Mouse (Mus musculus) layer of hippocampus, postnatal 25 days (tissue): ENCODE data around the gene Il6st. TPM values are rescaled to one million over a fixed set of nuclear protein-coding genes. Genes with fewer than 3 reads are reported as not detected.
"Not testable (repeated sequence)": the region's sequence is repeated elsewhere in the genome, so short reads cannot be mapped to it uniquely, and the experiment has no call there.

Source experiments
- DNase-seq, 2 experiments: peaks; one replicate each; pipeline ENCODE4 v3.0.0; 2022; ENCODE audit warnings: mixed read lengths in 2 of 2, low spot score in 1 of 2; ENCODE audit errors: extremely low spot score in 1 of 2
- total RNA-seq, 2 experiments: library from RNA; stranded (reverse); gene quantifications; 2 replicates each; pipeline ENCODE4 v1.2.3; 2021

Gene Il6st
- 10 to 100 TPM; 74.7 to 86.3 TPM for total RNA-seq

DNA sequence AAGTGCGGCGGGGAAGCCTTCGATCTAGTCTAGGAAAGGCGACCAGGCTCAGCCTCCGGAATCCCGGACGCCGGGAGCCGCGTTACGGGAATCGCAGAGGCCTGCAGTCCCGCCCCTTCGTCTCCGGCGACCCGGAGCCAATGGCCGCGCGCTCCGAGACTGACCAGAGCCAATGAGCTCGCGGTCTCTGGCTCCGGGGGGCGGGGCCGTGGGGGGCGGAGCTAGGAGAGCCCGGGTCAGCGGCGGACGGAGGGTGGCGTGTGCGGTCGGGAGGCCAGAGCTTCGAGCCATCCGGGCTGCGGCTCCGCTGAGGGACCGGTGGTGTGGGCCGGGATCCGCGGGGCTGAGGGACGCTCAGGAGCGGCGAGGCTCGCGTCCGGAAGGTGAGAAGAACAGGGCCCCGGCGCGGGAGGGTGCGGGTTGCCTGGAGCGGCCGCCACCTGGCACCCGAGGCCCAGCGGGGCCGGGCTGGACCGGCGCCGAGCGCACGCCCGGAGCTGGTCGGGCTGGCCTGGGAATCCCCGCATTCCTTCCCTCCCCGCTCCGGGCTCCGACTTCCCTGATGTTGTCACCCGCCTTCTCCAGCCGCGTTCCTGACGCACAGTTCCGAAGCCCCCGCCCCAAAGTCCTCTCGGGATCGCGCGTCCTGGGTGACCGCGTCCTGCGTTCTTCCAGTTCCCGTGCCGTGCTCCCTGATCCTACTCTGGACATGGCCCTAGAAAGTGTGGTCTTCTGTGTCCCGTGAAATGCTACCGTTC lies at the start of gene Il6st:
Gene Il6st (plus strand): TSS at position 203 of the 758 bp plus-strand sequence.
- DNase-seq = peak; percentile 80 to 88

DNA sequence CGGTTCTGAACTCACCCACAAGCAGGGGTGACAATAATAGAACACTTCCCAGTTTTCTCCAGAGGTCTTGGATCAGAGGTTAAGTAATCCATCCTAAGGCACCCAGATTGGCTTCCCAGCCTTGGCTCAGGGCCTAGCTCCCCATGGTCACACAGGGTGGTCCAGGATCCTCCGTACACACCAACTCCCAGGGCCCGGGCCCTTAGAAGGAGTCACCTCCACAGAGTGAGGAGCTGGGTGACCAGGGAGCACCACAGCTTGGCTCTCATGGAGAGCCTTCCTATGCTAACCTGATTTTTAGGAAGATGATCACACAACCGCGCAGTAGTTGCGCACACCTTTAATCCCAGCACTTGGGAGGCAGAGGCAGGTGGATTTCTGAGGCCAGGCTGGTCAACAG lies 48.0 kb upstream of the Il6st start:
- no peak for DNase-seq

DNA sequence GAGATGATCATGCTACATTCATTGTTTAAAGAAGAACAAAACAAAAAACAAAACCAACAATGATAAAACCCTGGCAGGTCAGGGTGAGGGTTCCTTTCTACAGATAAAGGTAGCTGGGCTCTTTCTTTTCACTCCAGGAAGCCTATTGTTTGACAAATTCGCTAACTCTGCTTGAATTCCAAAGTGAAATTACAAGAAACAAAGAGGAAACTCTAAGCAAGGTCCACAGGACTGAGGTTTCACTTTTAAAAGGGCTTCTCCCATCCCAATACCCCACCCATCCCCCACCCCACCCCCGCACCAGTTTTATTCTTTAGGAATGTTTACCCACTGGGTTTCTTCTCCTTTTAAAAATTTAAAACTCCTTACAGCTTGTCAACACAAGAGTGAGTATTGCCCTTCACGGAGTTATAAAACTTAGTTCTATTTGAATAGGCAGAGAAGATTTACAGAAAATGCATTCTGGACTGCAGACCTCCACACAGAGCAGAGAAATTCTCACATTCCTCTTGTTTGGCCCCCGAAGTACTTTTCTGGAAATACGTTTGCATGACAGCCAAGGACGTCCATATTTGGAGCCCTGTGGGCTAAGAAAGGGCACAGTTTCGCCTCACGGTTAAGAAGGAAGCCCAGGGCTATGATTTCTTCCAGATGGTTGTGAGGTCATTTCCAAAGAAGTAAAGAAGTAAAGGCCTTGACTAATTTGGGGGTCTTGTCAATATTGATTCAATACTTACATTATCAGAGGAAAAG lies 47.3 kb upstream of the Il6st start:
- no peak for DNase-seq

DNA sequence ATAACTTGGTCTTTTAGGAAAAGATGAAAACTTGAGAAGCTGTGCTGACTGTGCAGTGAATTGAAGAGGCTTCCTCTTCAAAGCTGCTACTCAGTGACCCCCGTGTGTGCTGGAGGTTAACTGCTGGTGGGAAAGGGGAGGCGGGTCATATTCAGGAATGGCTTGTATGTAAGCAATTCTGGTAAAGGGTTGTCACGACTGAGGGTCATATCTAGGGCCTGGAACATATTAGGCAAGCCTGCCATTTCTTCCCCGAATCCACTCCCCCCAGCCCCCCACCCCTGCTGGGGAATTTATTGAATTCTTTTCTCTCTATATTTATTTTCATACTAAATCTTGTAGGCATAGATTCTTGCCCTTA lies 46.7 kb upstream of the Il6st start:
- DNase-seq = no peak

DNA sequence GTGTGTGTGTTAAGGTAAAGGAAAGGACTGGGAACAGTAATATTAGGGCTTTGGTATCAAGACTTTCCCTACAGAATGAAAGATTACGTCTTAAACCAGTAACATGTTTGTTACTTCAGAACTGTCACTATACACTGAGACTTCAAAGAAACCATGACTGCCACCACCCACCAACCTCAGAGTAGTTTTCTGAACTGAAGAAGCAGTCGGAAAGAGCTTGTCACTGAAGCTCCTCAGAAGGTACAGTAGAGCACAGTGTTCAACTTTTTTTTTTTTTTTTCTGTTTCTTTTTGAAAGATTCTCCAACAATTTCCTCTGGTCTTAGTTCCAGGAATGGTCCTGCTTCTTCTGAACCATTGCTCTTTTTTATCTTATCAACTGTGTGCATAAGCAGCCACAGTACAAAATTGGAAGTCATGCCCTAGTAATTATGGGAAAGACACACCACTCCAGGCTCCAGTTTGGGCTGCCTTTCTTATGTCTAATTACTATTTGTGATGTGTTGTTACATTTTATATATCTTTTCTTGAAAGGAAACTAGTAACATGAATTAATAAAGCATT lies 45.9 kb upstream of the Il6st start:
- DNase-seq = no peak

DNA sequence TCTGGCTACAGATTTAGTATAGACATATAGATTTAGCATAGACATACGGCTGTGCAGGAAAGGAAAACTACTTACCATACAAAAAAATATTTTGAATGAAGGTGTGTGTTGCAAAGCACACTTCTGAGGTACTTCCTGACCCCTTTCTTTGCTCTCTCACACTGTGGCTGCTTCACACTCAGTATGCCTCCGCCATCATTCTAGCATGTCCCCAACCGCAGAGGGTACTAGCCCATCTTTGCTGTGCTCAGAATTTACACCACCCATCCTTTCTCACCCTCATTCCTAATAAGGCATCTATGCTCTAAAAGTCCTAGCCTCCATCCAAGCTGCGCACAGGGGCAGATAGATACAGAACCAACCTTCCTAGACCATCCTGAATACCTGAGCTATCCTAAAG lies 45.3 kb upstream of the Il6st start:
- no peak for DNase-seq

DNA sequence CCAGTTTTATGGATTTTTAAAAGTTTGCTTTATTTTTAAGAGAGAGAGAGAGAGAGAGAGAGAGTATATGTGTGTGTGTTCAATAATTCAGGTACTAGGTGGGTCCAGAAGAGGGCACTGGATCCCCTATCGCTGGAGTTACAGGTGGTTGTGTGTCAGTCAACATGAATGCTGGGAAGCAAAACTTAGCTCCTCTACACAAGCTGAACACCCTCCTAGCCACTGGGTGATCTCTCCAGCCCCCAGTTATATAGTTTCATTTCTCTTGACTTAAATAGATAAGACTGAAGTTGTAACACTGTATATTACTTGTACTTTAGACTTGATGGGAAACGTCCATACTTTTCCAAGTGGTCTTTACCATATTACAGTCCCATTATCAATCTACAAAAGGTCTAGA lies 39.7 kb upstream of the Il6st start:
- DNase-seq = no peak

DNA sequence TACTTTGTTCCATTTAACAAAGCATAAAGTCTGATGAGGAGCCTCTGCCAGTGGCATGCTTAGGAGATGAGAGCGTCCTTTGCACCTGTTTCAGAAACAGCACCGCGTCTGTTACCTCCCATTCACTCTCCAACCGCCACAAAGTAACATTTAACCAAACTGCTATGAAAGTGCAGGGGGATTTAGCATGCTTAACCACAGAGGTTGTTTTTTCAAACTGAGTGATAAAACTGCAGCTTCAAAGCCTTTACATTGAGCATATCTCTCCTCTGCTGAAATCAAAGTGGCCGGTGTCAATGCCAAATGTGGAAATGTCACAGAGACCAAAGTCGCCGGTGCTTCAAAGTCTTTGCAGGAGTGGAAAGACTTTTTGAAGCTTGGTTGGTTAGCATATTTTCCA lies 39.2 kb upstream of the Il6st start:
- DNase-seq = no peak

DNA sequence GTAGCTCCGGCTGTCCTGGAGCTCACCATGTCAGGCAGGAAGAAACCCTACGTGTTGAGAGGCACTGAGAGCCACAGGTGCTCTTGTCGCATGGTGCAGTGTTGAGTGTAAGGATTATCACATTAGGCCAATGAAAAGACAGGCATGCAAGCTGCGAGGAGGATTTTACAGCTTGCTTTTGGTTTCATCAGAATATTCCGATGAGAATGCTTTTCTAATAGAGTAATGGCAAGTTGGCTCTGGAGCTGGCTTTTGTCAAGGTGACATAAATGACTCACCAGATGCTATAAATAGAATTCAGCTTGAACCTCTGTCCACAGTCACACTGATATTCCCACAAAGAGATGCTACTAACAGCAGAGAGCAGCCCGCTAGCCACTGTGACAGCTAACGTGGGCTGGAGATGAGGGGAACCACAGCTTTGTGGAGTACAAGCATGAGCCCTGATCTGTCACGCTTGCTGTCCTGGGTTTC lies 38.7 kb upstream of the Il6st start:
- DNase-seq = no peak

DNA sequence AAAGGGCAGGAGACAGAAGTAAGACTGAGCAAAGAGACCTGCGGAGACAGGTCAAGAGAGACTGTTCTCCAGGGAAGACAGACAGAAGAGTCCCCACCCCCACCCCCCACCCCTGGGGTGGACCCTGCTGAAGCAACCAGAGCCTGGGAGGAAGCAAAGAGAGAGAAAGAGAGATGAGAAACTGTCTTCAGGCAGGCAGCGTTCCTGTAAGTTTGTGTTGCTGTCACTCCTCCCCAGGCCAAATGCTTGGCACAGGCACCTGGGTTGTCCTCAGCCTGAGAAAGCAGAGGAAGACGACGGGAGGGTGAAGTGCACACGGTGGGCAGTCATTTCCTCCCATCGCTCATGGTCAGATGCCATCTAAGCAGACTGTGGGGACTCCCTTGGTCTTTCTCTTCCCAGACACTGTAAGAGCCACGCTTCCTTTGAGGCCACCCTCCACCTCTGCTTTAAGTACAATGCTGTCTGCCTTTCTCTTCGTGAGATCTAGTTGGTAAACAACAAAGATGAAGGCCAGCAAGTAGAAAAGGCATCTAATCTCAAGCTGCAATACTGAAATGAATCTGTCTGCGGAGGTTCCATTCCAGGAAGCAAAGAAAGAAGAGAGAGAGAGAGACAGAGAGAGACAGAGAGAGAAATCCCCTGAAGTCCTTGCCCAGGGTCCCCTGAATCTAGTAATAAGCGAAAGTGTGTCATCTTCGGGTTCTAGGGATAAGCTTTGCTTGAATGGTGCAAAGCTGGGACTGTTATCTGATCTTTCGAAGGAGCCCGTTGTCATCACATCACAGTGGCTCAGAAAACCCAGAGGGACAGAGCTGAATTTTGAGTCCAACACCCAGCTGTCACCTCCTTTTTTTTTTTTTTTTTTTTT lies 37.4 kb upstream of the Il6st start:
- no peak for DNase-seq

DNA sequence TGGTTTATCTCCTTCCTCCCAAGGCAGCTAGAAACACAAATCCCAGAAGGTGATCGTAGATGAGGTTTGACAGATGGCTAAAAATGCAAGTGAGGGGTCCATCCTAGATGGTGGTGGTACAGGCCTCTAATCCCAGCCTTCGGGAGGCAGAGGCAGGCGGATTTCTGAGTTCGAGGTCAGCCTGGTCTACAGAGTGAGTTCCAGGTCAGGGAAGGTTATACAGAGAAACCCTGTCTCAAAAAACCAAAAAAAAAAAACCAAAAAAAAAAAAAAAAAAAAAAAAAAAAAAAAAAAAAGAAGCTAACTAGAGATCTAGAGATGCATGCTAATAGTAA lies 36.8 kb upstream of the Il6st start:
- DNase-seq = not testable (repeated sequence)

DNA sequence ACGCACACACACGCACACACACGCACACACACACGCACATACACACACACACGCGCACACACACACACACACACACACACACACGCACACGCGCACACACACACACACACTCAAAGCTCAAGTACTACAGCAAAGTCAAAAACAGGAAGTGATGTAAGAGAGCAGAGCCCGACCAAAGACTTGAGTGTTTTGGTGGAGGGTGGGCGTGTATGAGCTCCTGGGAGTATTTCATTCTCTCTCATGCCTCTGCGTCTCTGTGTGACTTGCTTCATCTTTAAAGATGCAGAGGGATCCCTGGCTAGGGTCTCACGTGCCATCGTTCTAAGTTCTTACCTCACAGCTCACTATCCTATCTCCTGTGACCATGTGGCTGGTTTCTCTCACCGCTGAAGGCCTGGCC lies 36.3 kb upstream of the Il6st start:
- DNase-seq = no peak

DNA sequence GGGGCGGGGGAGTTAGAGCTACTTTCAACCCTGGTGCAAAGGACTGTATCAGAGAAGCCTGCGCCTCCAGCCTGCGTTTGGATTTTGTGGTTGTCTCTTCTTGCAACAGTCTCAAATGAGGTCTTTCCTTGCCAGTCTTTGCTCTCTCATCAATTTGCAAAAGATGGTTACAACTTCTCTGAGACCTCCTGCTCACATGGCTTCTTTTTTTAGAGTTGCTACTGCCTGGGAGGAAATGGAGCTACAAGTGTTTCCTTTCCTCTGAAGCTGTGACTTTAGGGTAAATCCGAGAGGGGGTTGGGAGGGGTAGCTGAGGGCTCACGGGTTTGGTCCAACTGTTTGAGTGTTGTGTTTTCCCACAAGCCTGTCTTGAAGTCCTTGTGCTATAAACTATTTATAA lies 30.6 kb upstream of the Il6st start:
- DNase-seq = no peak

DNA sequence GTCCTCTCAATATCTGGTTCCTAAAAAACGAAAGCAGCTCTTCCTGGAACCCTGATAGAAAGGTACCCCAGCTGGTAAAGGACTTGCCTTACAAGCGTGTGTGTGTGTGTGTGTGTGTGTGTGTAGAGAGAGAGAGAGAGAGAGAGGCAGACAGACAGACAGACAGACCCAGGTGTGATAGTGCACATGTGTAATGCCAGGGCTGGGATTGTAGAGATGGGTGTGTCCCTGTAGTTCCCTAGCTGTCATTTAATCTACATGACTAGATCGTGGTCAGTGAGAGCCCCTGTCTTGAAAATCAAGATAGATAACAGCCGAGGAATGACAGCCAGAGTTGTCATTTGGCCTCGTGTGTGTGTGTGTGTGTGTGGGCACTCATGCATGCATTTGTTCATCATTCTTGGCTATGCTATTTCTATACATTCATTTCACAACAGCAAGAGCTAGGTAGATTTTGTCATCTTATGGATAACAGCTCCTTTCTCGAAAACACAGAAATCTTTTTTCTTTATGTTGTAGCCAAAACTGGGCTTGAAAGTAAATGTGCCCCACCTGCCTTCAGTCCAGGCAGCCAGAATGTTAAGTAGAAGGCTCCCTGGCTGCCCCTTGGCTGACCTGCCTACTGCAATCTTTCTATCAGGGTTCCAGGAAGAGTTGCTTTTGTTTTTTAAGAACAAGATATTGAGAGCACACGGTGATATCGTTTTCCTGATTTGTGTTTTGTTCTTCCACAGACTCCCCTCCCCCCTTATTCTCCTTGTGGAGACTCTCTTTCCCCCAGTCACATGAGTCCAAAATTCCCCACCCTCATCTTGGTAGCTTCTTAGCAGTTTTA lies 28.4 kb upstream of the Il6st start:
- no peak for DNase-seq

DNA sequence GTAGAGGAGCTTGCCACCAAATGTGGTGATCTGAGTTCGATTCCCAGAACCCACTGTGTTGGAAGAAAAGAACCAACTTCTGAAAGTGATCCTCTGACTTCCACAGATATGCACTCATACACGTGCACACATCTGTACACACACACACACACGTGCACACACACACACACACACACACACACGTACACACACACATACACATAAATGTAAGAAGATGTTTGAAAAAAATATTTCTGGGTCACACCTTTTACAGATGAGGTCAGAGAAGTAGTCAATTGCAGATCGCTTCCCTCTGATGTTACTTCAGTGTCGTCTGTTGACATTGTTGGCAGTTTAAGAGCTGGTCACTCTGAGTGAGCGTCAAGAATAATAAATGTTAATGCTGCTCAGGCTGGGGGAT lies 27.6 kb upstream of the Il6st start:
- no peak for DNase-seq

DNA sequence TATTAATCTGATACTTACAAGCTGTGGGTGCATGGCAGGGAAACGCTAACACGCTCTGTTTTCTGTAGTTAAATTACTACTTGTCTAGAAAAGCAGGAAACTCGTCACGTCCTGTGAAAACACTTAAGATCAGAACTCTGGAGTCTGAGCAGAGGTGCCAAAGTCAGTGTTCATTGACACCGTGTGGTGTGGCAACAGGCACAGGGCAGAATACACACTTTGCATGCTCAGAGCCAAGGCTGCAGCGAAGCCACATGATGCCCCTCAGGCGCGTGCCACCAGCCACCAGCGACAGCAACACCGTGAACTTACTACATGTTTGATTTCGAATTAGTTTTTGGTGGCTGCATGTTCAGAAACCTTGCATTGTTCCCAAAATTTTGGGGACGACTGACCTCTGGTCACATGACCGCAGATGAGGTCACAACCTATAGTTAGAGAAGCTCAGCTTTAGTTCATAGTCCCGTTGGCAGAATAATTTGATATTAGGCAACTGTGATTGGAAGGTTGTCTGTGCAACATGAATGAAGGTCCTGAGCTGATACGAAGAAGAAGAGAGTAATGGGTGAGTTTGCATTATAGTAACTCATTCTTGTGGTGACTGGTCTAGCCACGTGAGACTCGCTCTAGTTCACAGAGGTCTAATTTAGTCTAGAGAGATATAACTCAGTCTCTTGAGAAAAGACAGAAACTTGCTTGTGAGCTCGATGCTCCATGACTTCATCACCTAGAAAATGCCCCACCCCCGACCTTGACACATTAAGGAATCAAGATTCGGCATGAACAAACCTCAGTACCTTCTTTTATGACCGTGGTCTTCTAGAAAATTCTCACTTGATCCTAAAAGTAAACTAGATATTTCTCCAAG lies 25.6 kb upstream of the Il6st start:
- no peak for DNase-seq

DNA sequence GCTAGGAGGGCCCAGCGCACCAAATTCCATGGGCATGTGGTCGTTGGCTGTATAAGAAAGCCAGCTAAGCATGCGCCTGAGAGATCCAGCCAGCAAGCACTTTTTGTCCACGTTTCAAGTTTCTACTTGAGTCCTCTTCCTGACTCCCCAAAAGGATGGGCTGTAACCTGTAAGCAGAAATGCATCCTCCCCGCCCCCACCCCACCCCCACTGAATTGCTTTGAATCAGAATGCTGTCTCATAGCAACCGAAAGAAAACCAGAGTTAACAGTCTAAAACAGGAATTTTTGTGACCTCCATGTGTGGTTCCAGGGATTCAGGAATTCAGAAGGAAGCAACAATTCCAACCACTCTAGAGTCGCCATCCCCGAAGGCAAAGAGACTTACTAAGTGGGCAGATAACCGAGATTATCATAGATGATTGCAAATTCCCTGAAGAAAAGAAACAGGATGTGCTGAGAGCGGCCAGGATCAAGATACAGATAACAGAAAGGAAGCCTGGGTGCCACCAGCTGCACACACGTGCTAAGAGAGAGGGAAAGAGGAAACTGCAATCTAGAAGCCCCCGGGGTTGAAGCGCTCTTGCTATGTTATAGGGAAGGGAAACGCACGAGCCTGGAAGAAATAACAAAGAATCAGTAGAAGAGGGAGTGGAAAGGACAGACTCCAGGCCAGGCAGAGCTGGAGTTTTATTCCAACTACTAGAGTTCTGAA lies 24.6 kb upstream of the Il6st start:
- DNase-seq = no peak

DNA sequence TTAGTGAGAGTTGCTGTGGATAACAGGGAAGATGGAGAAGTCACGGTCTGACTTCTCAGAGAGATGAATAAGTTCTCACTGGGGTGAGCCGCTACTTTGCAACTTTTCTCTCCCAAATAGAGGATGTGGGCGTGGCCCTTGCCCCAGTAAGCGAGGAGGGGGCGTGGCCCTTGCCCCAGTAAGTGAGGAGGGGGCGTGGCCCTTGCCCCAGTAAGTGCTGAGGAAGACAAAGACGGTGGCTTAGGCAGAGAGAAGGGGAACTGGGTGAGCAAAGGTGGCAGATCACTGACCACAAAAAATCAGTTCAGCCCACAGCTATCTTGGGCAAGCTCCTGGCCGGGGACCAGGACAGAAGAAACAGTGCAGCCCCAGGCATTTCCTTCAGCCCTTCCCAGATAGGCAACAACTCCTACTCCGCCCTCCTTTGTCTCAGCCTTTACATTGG lies 23.9 kb upstream of the Il6st start:
- no peak for DNase-seq
